Mouse (Mus musculus): Measurements from ENCODE around the gene Psmd12. TPM values are rescaled to one million over a fixed set of nuclear protein-coding genes. Genes with fewer than 3 reads are reported as not detected.
A peak's percentile ranks its signal among the peaks of the same experiment; 100 is the strongest.

Psmd12 gene
- polyA plus RNA-seq (2015; fragmentation: Nextera tagmentation; extraction: Ambion mirVana), result 158 and 168 TPM in 2 replicates

DNA sequence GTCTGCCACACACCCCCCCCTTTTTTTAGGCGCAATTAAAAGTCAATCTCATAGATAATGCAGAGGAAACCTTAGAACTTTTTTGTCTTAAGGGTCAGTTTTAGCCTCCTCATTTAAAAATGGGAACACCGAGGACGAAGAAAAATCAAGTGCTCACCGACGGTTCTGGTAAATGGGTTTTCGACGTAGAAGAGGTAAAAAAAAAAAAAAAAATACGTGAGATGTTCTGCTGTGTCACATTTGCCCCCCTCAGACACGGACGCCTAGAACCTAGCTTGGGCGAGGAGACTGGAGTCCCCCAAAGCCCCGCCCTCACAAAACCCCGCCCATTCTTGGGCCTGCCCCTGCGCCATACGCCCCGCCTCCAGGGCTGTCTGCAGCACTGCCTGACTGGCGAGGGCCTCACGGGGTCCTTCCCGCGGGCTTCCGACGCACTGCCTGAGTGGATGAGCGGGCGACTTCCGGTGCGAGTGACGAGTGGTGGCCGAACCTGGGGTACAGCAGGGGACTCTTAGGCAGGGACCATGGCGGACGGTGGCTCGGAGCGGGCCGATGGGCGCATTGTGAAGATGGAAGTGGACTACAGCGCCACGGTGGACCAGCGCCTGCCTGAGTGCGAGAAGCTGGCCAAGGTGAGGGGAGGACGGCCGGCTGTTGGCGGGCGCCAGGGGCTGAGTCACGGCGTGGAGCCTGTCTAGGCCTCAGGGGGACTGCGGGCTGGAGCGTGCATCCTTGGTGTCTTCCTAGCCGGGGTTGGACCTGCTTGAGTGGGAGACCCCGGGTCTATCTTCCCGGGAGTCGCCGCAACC is at the start of gene Psmd12:
TSS of gene Psmd12 (plus strand) at position 432 of the 809 bp plus-strand sequence.
- peak; percentile 98 for ATAC-seq
- no peaks in the 10 kb centered on the region for H3K27me3 ChIP-seq (replicated peaks)
- H3K4me3 ChIP-seq (replicated peaks), result peak within 1 kb of the TSS; percentile 94
- WGBS, result under 1% methylated on average over 51 of the region's 51 CpGs
- peak within 1 kb of the TSS; percentile 96 for H3K9ac ChIP-seq
- H3K9me3 ChIP-seq, result no peaks in the 10 kb centered on the region
- H3K27ac ChIP-seq, result peak within 1 kb of the TSS; percentile 80
- H3K36me3 ChIP-seq, result no peaks in the 10 kb centered on the region
- peaks cover 13% of the 10 kb centered on the region for H3K4me1 ChIP-seq (replicated peaks)
- H3K4me2 ChIP-seq (replicated peaks), result peak within 1 kb of the TSS; percentile 58

DNA sequence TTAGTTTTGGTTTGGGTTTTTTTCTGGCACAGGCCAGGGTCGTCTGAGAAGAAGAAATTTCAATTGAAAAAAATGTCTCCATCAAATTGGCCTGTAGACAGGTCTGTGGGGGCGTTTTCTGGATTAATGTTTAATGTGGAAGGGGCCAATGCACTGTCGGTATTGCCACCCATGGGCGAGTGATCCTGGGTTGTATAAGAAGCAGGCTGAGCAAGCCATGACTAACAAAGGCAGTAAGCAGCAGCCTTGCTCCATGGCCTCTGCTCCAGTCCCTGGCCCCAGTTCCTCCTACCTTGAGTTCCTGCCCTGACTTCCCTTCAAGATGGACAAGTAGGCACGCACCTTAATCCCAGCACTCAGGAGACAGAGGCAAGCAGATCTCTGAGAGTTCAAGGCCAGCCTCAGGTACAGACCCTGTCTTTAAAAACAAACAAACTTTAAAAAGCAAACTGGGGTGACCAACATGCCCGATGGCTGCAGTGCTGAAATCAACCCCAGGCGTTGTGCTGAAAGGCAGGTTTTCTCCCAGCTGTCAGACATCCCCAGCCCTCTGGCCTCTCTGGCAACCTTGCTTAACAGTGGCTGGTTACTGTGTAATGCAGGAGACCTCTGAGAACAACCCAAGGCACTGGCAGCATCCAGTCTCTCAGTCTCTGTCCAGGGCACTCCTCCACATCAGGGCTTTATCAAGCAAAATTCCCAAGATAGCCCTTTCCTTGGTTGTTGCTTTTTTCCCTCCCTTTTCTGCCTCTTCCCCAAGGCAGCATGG is 47.9 kb upstream of the Psmd12 start:
- no peak overlapping the region for H3K4me2 ChIP-seq (replicated peaks)
- no peaks in the 10 kb centered on the region for H3K9me3 ChIP-seq
- no peak for ATAC-seq
- WGBS, result 65% methylated on average over 7 of the region's 7 CpGs
- no peak overlapping the region for H3K9ac ChIP-seq
- no peaks in the 10 kb centered on the region for H3K36me3 ChIP-seq
- 0 out of 2 replicates have a peak, but pooled peaks cover 2% of the 10 kb centered on the region for H3K4me1 ChIP-seq (replicated peaks)
- no peak overlapping the region for H3K4me3 ChIP-seq (replicated peaks)
- no peak overlapping the region for H3K27ac ChIP-seq
- no peaks in the 10 kb centered on the region for H3K27me3 ChIP-seq (replicated peaks)

DNA sequence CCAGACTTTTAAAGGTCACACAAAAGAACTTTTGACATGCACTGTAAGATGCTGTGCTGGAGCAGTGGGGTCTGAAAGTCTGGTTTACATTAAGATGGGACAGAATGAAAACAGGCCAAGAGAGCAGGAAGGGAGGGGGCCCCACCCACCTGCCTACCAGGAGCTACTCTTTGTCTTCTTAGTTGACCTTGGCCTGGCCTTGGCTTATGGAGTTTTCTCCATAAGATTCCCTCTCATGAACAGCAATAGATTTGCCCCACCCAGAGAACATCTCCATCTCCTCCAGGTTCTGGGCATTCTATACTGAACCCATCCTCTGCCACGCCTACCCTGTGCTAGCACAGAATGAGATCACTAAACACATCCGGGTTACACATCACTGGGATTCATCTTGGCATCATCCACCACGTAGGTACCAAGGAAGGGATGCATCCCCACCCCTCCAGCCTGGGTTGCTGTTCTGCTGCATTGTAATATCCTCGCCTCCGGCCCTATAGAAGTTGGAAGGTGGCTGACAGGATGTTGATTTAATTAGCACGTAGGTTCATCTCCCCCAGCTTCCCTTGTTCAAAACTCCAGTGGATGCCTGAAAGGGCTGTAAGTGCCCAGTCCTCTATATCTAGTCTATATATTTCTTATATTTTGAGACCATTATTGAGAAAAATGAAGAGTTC is 43.4 kb upstream of the Psmd12 start:
- no peak overlapping the region for H3K4me3 ChIP-seq (replicated peaks)
- 89% methylated on average over 6 of the region's 6 CpGs for WGBS
- H3K9me3 ChIP-seq, result no peaks in the 10 kb centered on the region
- no peak overlapping the region for H3K27ac ChIP-seq
- 0 out of 2 replicates have a peak, but pooled peaks cover 2% of the 10 kb centered on the region for H3K4me1 ChIP-seq (replicated peaks)
- no peaks in the 10 kb centered on the region for H3K36me3 ChIP-seq
- no peak overlapping the region for H3K9ac ChIP-seq
- H3K27me3 ChIP-seq (replicated peaks), result no peaks in the 10 kb centered on the region
- no peak overlapping the region for H3K4me2 ChIP-seq (replicated peaks)
- no peak for ATAC-seq

DNA sequence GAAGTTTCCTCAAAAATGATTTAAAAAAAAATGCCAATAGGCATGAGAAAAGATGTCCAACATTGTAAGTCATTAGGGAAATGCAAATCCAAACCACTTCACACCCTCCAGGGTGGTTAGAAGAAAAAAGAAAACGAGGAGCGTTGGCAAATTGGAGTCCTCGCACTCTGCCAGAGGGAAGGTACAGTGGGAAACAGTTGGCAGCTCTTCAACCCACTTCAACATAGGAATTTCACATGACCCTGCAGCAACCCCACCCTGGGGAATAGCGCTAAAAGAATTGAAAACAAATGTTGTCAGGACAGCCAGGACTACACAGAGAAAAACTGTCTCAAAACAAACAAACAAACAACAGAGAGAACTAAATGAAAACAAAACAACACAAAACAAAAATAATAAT is 41.6 kb upstream of the Psmd12 start:
- H3K4me3 ChIP-seq (replicated peaks), result no peak overlapping the region
- no peaks in the 10 kb centered on the region for H3K9me3 ChIP-seq
- H3K27ac ChIP-seq, result no peak overlapping the region
- no peaks in the 10 kb centered on the region for H3K4me1 ChIP-seq (replicated peaks)
- H3K27me3 ChIP-seq (replicated peaks), result no peaks in the 10 kb centered on the region
- H3K9ac ChIP-seq, result no peak overlapping the region
- WGBS, result 78% methylated on average over 4 of the region's 4 CpGs
- no peak overlapping the region for H3K4me2 ChIP-seq (replicated peaks)
- ATAC-seq, result no peak
- H3K36me3 ChIP-seq, result no peaks in the 10 kb centered on the region

DNA sequence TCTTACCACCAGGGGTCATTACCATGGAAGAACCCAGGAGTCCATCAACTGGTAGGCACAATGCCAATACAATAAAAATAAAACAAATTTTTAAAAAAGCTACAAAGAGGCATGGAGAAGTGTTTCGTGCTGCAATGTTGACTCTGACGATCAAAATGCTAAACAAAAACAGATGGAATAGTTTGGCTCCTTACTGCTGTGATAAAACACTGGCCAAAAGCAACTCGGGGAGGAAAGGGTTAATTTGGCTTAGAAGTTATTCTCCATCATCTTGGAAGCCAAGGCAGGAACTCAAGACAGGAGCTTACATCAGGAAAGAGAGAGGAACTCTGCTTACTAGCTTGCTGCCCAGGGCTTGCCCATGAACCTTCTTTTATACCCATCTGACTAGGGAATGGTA is 41.1 kb upstream of the Psmd12 start:
- Histone ChIP-seq H3K27ac (no peak overlapping the region), H3K9me3 (no peaks in the 10 kb centered on the region), H3K27me3 (replicated peaks) (no peaks in the 10 kb centered on the region), H3K4me2 (replicated peaks) (no peak overlapping the region), H3K4me3 (replicated peaks) (no peak overlapping the region), H3K9ac (no peak overlapping the region), H3K36me3 (no peaks in the 10 kb centered on the region), H3K4me1 (replicated peaks) (no peaks in the 10 kb centered on the region)
- ATAC-seq, result no peak
- 80% methylated on average over 3 of the region's 3 CpGs for WGBS

GRCm38 (mm10) chr11:107441050-107441449 is 38.2 kb upstream of the Psmd12 start:
- no peak overlapping the region for H3K27ac ChIP-seq
- no peaks in the 10 kb centered on the region for H3K4me1 ChIP-seq (replicated peaks)
- 62% methylated on average over 3 of the region's 3 CpGs for WGBS
- no peak overlapping the region for H3K4me3 ChIP-seq (replicated peaks)
- H3K4me2 ChIP-seq (replicated peaks), result no peak overlapping the region
- H3K36me3 ChIP-seq, result no peaks in the 10 kb centered on the region
- H3K9ac ChIP-seq, result no peak overlapping the region
- H3K27me3 ChIP-seq (replicated peaks), result no peaks in the 10 kb centered on the region
- H3K9me3 ChIP-seq, result no peaks in the 10 kb centered on the region
- no peak for ATAC-seq

DNA sequence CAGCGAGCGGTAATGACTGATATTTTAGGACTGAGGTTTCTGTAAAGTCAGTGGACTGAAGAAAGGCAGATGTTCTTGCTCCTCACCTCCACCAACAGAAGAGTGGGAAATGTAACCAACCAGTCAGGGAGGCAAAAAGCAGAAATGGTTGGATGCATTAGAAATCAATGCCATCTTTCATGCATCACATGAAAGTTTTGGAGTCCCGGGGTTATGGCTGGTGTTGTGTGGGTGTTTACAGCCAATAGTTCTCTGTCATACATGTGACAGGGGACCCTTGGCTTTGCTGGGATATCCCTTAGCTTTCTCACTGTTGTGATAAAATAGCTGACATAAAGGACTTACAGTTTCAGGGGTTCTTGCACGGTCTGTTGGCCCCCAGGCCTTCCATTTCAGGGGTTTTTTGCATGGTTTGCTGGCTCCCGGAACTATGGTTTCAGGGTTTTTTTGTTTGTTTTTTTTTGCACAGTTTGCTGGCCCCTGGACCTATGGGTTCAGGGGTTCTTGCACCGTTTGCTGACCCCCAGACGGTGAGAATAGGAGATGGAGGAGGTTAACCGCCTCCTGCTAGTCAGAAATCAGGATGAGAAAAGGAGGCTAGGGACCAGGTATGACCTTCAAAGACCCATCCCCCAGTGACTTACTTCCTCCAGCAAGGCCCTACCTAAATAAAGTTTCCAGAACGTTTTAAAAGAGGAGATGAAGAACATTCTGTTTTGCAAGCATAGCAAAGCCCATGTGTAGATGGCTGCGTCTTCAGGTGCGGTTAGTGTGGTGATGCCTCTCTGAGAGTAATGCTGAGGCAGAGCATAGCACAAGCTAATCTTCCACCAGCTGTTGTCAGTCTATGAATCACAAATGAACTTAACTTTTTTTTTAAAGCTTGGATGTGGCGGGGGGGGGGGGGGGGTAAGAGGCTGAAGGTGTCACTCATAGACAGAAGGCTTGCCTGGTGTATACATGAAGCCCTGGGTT is 35.9 kb upstream of the Psmd12 start:
- no peak overlapping the region for H3K4me2 ChIP-seq (replicated peaks)
- WGBS, result 77% methylated on average over 12 of the region's 12 CpGs
- H3K4me3 ChIP-seq (replicated peaks), result no peak overlapping the region
- no peak for ATAC-seq
- H3K27me3 ChIP-seq (replicated peaks), result no peaks in the 10 kb centered on the region
- H3K9ac ChIP-seq, result no peak overlapping the region
- H3K27ac ChIP-seq, result no peak overlapping the region
- no peaks in the 10 kb centered on the region for H3K36me3 ChIP-seq
- H3K9me3 ChIP-seq, result no peaks in the 10 kb centered on the region
- H3K4me1 ChIP-seq (replicated peaks), result no peaks in the 10 kb centered on the region; the same call in 1 of the 2 replicates

DNA sequence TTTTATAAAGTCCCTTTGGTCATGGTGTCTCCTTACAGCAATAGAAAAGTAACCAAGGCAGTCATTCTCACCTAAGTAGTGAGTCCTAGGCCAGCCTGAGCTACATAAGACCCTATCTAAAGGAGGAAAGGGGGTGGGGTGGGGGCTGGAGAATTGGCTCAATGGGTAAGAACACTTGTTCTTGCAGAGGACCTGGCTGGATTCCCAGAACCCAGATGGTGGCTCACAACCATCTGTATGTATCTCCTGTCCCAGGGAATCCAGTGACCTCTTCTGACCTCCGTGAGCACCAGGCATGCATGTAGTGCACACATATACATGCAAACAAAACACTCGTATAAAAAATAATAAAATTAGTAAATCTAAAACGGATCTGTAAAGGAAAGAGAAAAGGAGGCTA is 33.6 kb upstream of the Psmd12 start:
- no peaks in the 10 kb centered on the region for H3K9me3 ChIP-seq
- H3K36me3 ChIP-seq, result no peaks in the 10 kb centered on the region
- H3K27ac ChIP-seq, result no peak overlapping the region
- no peak for ATAC-seq
- H3K4me1 ChIP-seq (replicated peaks), result peaks cover 5% of the 10 kb centered on the region
- H3K9ac ChIP-seq, result no peak overlapping the region
- H3K4me2 ChIP-seq (replicated peaks), result no peak overlapping the region
- H3K4me3 ChIP-seq (replicated peaks), result no peak overlapping the region
- 83% methylated on average over 3 of the region's 3 CpGs for WGBS
- no peaks in the 10 kb centered on the region for H3K27me3 ChIP-seq (replicated peaks)

DNA sequence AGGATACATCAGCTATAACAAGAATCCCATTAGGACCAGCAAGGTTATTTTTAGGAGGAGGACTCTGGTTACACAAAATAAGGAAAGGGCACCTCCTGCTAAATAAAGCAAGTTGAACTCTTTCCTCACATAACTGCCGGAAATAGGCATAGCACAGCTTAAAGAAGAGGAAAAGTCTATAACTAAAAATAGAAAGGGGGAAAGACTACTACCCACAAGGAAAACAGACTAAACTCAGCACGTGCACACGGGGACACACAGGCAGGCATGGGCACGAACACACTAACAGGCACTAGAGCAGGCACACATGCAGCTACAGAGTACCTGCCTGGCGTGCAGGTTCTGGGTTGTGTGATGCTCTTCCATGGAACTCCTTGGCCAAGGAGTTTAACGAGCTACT is 32.6 kb upstream of the Psmd12 start:
- WGBS, result 74% methylated on average over 6 of the region's 6 CpGs
- ATAC-seq, result no peak
- H3K4me2 ChIP-seq (replicated peaks), result no peak overlapping the region
- peaks cover 8% of the 10 kb centered on the region for H3K4me1 ChIP-seq (replicated peaks)
- H3K27me3 ChIP-seq (replicated peaks), result no peaks in the 10 kb centered on the region
- H3K9me3 ChIP-seq, result no peaks in the 10 kb centered on the region
- no peak overlapping the region for H3K9ac ChIP-seq
- H3K27ac ChIP-seq, result no peak overlapping the region; the same call in 1 of the 2 replicates
- H3K36me3 ChIP-seq, result no peaks in the 10 kb centered on the region
- H3K4me3 ChIP-seq (replicated peaks), result no peak overlapping the region

- Histone ChIP-seq H3K4me3 (replicated peaks) (no peak overlapping the region), H3K4me2 (replicated peaks) (no peak overlapping the region), H3K9me3 (no peaks in the 10 kb centered on the region), H3K27me3 (replicated peaks) (no peaks in the 10 kb centered on the region), H3K4me1 (replicated peaks) (peaks cover 8% of the 10 kb centered on the region), H3K27ac (no peak overlapping the region), H3K36me3 (no peaks in the 10 kb centered on the region), H3K9ac (no peak overlapping the region)
- ATAC-seq, result 0 out of 2 replicates have a peak, but pooled peaks have one; percentile 55
- WGBS, result 43% methylated on average over 5 of the region's 5 CpGs
Measured at GRCm38 (mm10) chr11:107447349-107447748, 31.9 kb upstream of the Psmd12 start.

DNA sequence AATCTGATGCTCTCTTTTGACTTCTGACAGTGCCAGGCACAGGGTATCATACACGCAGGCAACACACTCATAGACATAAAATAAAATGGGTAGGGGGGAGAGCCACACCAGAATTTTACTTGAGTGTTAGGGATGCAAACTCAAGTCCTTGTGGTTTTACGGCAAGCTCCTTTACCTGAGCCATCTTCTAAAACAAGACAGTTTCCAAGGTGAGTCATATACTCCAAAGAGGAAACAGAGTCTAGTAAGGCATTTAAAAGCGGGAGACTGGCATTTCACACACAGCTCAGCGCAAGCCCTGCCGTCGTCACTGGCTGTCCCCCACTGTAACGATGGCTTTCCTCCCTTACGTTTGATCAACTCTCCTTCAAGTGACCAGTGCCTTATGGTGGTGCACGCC is 31.4 kb upstream of the Psmd12 start:
- H3K4me2 ChIP-seq (replicated peaks), result no peak overlapping the region
- no peaks in the 10 kb centered on the region for H3K27me3 ChIP-seq (replicated peaks)
- no peak overlapping the region for H3K27ac ChIP-seq
- no peak overlapping the region for H3K9ac ChIP-seq
- WGBS, result 89% methylated on average over 9 of the region's 9 CpGs
- no peaks in the 10 kb centered on the region for H3K36me3 ChIP-seq
- ATAC-seq, result no peak
- H3K9me3 ChIP-seq, result no peaks in the 10 kb centered on the region
- H3K4me3 ChIP-seq (replicated peaks), result no peak overlapping the region
- peaks cover 8% of the 10 kb centered on the region for H3K4me1 ChIP-seq (replicated peaks)

All from intestine, embryonic 15.5 days (tissue).